Mouse (Mus musculus) spleen, adult 12 weeks (tissue): ENCODE measurements at regions not wholly inside any gene's neighbourhood (a gene's known extent, or its start where the extent isn't known, plus 50 kb on each side); places are given as distances from the start of the nearest gene placed in this dataset.

Source experiments
- DNase-seq: peaks from one replicate; pipeline ENCODE4 v3.0.0; 2022; ENCODE audit warnings: low spot score

GRCm38 (mm10) chr15:34775714-34776113, 418.0 kb upstream of the 9430069I07Rik start:
- no peak for DNase-seq

- DNase-seq: no peak
Measured at GRCm38 (mm10) chr15:34751746-34752145, 394.1 kb upstream of the 9430069I07Rik start.

DNA sequence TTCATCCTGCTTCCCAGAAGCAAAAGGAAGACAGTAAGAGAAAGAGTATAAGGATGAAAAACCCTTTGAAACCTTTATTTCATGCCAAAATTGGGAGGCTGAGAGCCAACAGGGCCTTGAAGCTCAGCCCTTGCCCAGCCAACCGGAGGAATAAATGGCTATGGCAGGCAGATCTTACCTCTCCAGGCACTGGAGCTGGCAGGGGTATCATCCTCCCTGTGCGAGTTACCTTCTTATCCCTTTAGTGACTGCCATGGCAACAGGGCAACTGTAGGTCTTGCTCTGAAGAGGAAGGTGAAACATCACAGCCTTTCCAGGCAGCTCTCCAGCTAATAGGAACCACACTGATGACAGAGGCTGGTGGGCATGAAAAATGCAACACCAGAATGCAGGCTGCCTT, 393.3 kb upstream of the 9430069I07Rik start:
- no peak for DNase-seq

DNA sequence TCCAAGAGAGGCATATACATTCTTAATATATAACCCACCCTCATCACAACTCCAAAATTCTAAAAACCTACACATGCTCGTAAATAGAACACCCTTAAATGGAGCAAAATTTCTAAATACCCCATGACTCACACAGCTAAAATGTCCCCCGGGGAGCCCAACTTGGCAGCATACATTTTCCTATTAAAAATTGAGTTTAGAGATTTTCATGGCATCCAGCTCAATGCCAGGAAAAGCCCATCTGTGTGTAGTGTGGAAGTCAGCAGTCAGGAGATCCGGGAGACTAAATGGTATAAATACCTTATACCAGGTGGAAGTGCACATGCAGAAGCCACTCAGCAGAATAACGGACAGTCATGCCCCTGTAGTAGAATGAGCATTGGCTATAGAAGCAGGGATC, 389.4 kb upstream of the 9430069I07Rik start:
- DNase-seq: no peak

GRCm38 (mm10) chr15:34743130-34743782, 385.6 kb upstream of the 9430069I07Rik start:
- peak; percentile 1 for DNase-seq

- no peak for DNase-seq
Measured at GRCm38 (mm10) chr15:34741488-34741887, 383.8 kb upstream of the 9430069I07Rik start.
